13 mouse cellular contexts compared by ENCODE assay signal in genomic region chr4:104642761-104643469, GRCm38 (mm10).
A peak's percentile ranks its signal among the peaks of the same experiment; 100 is the strongest.
DNase-seq lines count a peak whose midpoint lies in the region; ATAC-seq lines count a peak whose summit lies in the region.
"Had no signal": no experiment of that assay in that cellular context is flagged by ENCODE, and none has a peak within 500 bp of the region (broad histone marks: within the 10 kb centered on the region; RNA-seq: fewer than 3 reads in every experiment).

No protein-coding gene starts in this region.

- no peaks in the 10 kb centered on the region for H3K36me3 ChIP-seq in forebrain, embryonic 16.5 days (ENCODE audit: control insufficient read depth, insufficient read depth)
- H3K36me3 ChIP-seq: heart, embryonic 13.5 days; kidney, embryonic 15.5 days had no signal

- H3K27ac ChIP-seq in forebrain, embryonic 16.5 days (ENCODE audit: low read length), result peak overlapping the region; percentile 87
- H3K27ac ChIP-seq: heart, embryonic 13.5 days; kidney, embryonic 15.5 days; limb, embryonic 13.5 days had no signal

- H3K9me3 ChIP-seq in forebrain, embryonic 16.5 days (ENCODE audit: control insufficient read depth, low read length), result no peaks in the 10 kb centered on the region
- H3K9me3 ChIP-seq: heart, embryonic 13.5 days; kidney, embryonic 15.5 days; limb, embryonic 13.5 days had no signal

- no peak for ATAC-seq in forebrain, embryonic 16.5 days
- ATAC-seq: activated CD4-positive, CD25-positive, alpha-beta regulatory T cell, adult 4 months had no signal

- peak; percentile 35 to 58 for DNase-seq in kidney, postnatal 36 days
- DNase-seq in kidney, adult 18-20 months, result no peak
- DNase-seq in brain, adult 2 months (ENCODE audit: low read depth, low spot score), result peak; percentile 68
- DNase-seq in cerebellum, adult 11-12 months, result peak; percentile 72
- no peak for DNase-seq in heart, adult 18-20 months
- no peak for DNase-seq in urinary bladder, postnatal 10 days (ENCODE audit: low spot score)
- DNase-seq: embryo, embryonic 11 days; thymus, postnatal 14 days had no signal

- WGBS in forebrain, embryonic 16.5 days, result 32% methylated on average over 8 of the region's 8 CpGs

- H3K9ac ChIP-seq in forebrain, embryonic 16.5 days (replicated peaks; ENCODE audit: low read depth, low read length), result no peak overlapping the region
- H3K9ac ChIP-seq: heart, embryonic 13.5 days; kidney, embryonic 15.5 days; limb, embryonic 13.5 days had no signal

- H3K27me3 ChIP-seq in forebrain, embryonic 16.5 days (replicated peaks; ENCODE audit: control insufficient read depth, insufficient read depth, low read length), result no peaks in the 10 kb centered on the region
- H3K27me3 ChIP-seq: heart, embryonic 13.5 days; kidney, embryonic 15.5 days; limb, embryonic 13.5 days had no signal

- peaks cover 32% of the 10 kb centered on the region for H3K4me1 ChIP-seq in forebrain, embryonic 16.5 days (replicated peaks; ENCODE audit: control insufficient read depth, insufficient read depth, low read length)
- H3K4me1 ChIP-seq: heart, embryonic 13.5 days; kidney, embryonic 15.5 days had no signal

- no peak overlapping the region for H3K4me3 ChIP-seq in forebrain, embryonic 16.5 days (replicated peaks; ENCODE audit: low read length)
- H3K4me3 ChIP-seq: heart, embryonic 13.5 days; kidney, embryonic 15.5 days; limb, embryonic 13.5 days had no signal

- H3K4me2 ChIP-seq in forebrain, embryonic 16.5 days (ENCODE audit: low read length), result no peak overlapping the region
- H3K4me2 ChIP-seq: heart, embryonic 13.5 days; kidney, embryonic 15.5 days; limb, embryonic 13.5 days had no signal

Comparison
In these comparisons a context has a peak if more than half of its experiments do, and no peak if none do; other contexts are left out.
1. DNase-seq: peak in kidney, postnatal 36 days (2 of 2), brain, adult 2 months (single experiment) and cerebellum, adult 11-12 months (single experiment); none in kidney, adult 18-20 months (single experiment), heart, adult 18-20 months (0 of 2) and urinary bladder, postnatal 10 days (single experiment).